Comparison of ENCODE assay signal across 15 mouse cellular contexts in genomic region chrX:101472202-101472601, GRCm38 (mm10). TPM values are rescaled to one million over a fixed set of nuclear protein-coding genes. Genes with fewer than 3 reads are reported as not detected.
"Had no signal": no experiment of that assay in that cellular context is flagged by ENCODE, and none has a peak within 500 bp of the region (broad histone marks: within the 10 kb centered on the region; RNA-seq: fewer than 3 reads in every experiment).

No protein-coding gene starts in this region.

- H3K27me3 ChIP-seq: limb, embryonic 15.5 days; liver, embryonic 13.5 days; lung, embryonic 15.5 days; midbrain, embryonic 15.5 days had no signal

- H3K9ac ChIP-seq: kidney, embryonic 15.5 days; limb, embryonic 15.5 days; liver, embryonic 13.5 days; liver, postnatal 0 days; lung, embryonic 15.5 days; midbrain, embryonic 15.5 days had no signal

- DNase-seq: kidney, postnatal 25 days; liver, embryonic 13.5 days; liver, postnatal 0 days; lung, postnatal 14 days; thymus, postnatal 4 days had no signal

- H3K4me2 ChIP-seq: kidney, embryonic 15.5 days; limb, embryonic 15.5 days; liver, embryonic 13.5 days; lung, embryonic 15.5 days; midbrain, embryonic 11.5 days; midbrain, embryonic 15.5 days had no signal

- H3K9me3 ChIP-seq: kidney, embryonic 15.5 days; limb, embryonic 15.5 days; liver, embryonic 13.5 days; lung, embryonic 15.5 days; megakaryocyte, embryonic 14.5 days; midbrain, embryonic 15.5 days had no signal

- ATAC-seq: liver, postnatal 0 days; midbrain, embryonic 15.5 days had no signal

- H3K36me3 ChIP-seq: limb, embryonic 15.5 days; midbrain, embryonic 15.5 days had no signal

- H3K4me3 ChIP-seq: kidney, embryonic 15.5 days; left cerebral cortex, adult 2 months; limb, embryonic 15.5 days; liver, embryonic 13.5 days; lung, embryonic 15.5 days; megakaryocyte, embryonic 14.5 days; midbrain, embryonic 15.5 days had no signal

- H3K27ac ChIP-seq: kidney, embryonic 15.5 days; left cerebral cortex, adult 2 months; limb, embryonic 15.5 days; liver, embryonic 13.5 days; lung, embryonic 15.5 days; macrophage; midbrain, embryonic 15.5 days; stomach, postnatal 0 days had no signal

- H3K4me1 ChIP-seq: kidney, embryonic 15.5 days; limb, embryonic 15.5 days; liver, embryonic 13.5 days; lung, embryonic 15.5 days; megakaryocyte, embryonic 14.5 days; midbrain, embryonic 15.5 days had no signal

RNA-seq across cellular contexts. Expression of gene Itgb1bp2, which starts 23.3 kb away (rescaled TPM):
- total RNA-seq: monocyte, adult 5-6 weeks had no signal
- polyA plus RNA-seq: macrophage had no signal
